Mouse (Mus musculus): ENCODE results near the gene Snx32.
A peak's percentile ranks its signal among the peaks of the same experiment; 100 is the strongest.

DNA sequence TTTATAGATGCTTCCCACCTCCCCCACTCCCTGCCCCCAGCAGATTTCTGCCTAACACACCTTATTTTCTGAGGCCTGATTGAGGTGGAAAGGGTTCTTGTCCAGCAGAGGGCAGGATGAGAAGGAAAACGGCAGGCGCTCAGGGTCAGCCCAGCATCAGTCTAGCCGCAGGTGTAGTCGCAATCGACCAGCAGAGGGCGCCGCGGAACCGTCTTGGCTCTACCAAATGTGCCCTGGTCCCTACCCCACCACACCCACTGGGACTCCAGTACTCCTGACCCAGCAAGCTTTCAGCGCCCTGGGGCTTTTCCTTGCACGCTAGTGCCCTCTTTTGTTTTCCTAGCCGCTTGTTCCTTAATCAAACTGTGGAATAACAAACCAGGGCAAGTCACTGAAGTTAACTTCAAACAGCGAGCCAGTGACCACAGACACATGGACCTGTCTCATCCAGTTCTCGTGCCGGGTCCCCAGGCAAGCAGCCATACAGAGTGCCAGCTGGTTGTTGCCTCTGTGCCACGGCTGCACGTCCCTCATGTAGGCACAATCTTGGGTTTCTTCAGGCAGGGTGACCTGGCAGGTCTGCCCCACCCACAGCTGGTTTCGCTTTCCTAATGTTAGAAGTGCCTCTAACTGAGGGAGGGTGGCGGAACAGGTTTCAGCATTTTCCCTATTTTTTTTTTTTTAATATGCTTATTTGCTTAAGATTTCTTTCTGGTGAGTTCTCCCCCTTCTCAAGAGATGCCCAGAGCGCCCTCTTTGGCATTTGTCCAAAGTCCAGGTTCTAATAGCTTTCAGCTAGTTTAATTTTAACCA, 19.2 kb upstream of the Snx32 start:
- TF ChIP-seq CTCF (IDR thresholded peaks at IDR 0.05; ENCODE audit: low read depth, low read length) = peak; percentile 94
- TF ChIP-seq GATA2 (IDR thresholded peaks at IDR 0.05; ENCODE audit: borderline replicate concordance, low read depth, low read length) = no peak
- TF ChIP-seq POLR2AphosphoS5 (IDR thresholded peaks at IDR 0.05; ENCODE audit: insufficient replicate concordance, low read depth, low read length) = no peak
- TF ChIP-seq TAL1 (conservative IDR thresholded peaks at IDR 0.05; ENCODE audit: low read depth, low read length) = no peak
